Mouse (Mus musculus) ovary, postnatal 14 days (tissue): ENCODE data around the gene Rragc.
"Not testable (repeated sequence)": the region's sequence is repeated elsewhere in the genome, so short reads cannot be mapped to it uniquely, and the experiment has no call there.

Experiments used
- DNase-seq: peaks from one replicate; pipeline ENCODE4 v3.0.0; 2022; ENCODE audit warnings: low spot score

Gene Rragc

DNA sequence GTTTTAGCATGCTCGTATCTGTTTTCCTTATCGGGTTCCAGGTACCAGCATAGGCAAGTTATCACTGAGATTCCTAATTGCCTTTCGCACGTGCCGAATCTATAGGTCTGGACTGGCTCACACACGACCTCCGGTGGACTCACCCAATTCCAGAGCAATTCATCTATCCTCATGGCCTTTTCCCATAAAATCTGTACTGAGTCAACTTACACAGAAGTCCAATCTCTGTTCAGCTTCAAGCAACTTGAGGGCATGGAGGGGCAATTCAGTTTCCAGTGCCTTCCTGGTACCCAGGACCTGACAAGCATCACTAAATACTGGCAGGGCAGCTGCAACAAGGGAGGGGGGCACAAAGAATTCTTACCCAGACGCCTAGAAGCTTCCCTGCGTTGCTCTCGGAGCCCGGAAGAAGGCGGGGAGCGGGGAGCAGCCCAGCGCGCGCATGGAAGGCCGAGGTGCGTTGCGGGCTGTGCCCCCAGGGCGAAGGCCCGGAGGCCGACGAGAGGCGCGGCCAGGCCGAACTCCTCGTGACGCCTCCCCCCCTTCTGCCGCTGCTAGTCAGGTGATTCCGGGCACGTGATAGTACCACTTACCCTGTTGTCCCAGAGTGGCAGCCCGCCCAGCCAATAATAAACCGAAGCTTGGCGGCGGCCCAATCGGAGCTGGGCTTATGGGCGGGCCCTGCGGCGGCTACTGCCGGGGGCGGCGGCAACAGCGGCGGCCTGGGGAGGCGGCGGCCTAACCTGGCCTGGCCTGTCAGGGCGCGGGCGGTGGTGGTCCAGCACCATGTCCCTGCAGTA, at the start of gene Rragc:
Gene Rragc (plus strand): TSS at position 699 of the 800 bp plus-strand sequence.
- DNase-seq: peak; percentile 100

DNA sequence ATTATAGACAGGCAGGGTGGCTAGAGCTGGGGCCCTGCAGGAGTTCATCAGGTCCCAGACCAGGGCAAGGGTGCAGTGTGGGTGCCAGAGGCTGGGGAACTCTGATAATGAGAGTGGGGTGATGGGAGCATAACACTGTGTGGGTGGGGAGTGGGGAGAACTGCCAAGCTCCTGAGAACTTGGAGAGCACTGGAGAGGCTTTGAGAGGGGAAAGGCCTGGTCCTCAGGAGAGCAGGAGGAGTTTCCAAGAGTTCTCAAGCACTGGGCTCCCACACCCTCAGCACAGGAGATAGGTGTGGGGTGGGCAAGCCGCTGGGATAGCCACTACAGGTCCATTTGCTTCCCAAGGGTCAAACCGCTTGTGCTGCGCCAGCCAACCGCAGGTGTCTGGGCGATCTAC, 23.5 kb upstream of the Rragc start:
- DNase-seq: no peak

DNA sequence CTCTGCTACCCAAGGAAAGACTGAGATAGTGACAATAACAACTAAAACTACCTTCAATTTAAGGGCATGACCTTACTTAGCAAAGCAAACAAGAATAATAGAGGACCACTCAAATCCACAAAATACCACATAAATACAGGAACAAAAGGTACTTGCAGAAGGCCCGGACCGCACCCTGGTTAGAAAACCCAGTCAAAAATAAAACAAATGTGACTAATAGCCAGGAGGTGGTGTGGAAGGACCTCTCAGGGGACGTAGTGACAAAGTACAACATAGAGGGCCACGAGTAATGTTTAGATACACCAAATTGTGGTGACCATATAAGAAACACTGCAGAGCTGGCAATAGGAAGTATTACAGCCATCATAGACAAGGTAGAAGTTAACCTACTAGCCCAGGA, 23.0 kb upstream of the Rragc start:
- DNase-seq: no peak

DNA sequence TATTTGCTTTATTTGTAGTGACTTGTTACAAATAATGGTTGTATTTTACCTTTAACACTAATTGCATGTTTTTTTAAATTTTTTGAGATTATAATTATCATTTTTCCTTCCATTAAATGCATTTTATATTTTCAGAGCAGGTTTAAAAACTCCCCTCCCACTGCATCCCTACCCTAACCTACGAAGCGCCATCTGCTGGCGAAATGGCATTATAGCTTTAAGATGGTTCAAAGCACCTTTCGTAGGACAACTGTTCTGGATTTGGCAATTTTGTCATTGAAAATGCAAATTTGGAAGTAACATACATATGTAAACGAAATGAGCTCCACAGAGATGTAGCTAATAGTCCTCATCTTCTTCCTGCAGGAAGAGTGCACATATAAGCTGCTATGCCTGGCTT, 18.6 kb upstream of the Rragc start:
- peak; percentile 43 for DNase-seq

DNA sequence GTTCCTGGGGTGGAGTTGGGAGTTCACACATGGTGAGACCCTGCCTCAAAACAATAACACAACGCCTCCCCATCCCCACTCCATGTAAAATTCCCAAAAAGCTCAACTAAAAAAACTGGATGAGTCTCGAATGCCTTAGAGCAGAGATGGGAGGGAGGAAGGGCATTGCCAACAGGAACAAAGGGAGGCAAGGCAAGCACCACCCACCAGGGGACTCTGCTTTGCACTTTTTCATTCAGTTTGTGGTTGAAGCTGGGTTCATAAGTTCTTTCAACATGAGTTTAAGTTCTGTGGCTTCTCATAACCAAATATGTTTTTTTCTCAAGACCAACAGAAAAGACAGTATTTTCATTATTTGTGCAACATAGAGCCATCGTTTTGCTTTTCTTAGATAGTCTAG, 13.8 kb upstream of the Rragc start:
- DNase-seq: no peak

DNA sequence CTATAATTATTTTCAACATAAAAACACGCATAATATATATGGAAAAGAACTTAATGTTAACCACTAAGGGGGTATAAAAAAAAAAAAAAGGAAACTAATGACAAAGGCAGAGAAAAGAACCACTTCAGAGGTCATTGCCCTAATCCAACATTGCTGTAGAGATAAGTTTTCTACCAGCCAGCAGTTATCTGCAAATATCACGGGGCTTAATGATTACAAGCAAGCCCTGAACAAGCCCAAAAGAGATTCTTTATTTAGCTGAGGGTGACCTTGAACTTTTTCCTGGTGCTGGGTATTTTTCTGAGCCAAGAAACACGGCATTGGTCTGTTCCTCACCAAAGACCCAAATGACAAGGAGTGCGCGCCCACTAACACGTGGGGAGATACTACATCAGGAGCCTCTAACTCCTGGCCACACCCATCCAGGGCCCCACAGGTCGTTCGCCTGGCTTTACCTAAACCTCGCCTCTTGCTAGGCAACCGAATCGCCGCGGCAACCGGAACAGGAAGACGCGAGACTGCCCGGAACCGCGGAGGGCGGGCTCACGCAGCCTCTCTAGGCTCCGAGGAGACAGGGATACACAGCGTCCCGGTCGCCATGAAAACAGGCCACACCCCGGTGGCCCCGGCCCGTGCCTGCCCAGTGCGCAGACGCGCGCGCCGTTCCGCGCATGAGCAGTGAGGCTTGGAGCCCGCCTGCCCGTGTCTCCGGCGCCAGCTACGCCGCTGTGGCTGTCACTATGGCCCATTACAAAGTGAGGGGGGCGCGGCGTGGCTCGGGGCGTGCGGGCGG, 12.7 kb upstream of the Rragc start, which contains the start of gene Mycbp:
Gene Mycbp (plus strand): TSS at position 500 of the 793 bp plus-strand sequence.
- peak; percentile 99 for DNase-seq

DNA sequence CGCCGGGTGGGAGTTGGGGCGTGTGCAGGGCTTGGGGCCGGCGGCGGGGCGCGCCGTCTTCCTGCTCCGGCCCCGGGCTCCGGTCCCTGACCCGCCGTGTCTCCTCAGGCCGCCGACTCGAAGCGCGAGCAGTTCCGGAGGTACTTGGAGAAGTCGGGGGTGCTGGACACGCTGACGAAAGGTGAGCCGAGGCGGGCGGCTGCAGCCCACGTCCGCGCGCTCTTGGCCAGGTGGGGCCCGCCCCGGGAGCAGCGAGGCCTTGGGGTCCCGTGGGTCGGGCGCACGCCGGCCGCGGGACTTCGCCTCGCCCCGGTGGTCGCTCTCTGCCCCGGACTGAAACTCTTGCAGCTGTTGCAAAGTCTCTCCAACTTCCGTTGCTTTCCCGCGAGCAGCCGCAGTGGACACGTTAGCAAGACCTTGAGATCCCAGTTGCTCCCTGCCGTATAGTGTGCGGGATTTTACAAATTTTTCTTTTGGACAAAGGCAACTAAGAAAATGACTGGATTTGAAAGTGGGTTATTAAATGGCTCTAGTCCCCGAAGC, 12.0 kb upstream of the Rragc start:
- DNase-seq: peak; percentile 35

DNA sequence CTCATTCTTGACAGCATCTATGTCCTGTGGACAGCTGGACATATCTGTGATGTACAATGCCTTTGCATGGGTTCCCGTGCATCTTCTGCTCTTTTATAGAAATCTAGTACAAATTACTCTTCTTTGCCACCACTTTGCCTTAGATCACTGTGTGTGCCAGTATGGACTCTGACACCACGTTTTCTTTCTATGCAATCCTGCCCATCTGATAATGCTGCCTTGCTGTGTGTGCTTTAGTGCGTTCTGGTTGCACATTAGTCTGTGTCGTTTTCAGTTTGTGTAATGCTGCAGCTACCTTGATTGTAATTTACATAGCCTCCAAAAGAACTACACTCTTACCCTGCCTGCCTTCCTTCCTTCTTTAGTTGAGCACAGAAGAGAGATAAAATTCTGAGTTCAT, 5.7 kb upstream of the Rragc start:
- no peak for DNase-seq

DNA sequence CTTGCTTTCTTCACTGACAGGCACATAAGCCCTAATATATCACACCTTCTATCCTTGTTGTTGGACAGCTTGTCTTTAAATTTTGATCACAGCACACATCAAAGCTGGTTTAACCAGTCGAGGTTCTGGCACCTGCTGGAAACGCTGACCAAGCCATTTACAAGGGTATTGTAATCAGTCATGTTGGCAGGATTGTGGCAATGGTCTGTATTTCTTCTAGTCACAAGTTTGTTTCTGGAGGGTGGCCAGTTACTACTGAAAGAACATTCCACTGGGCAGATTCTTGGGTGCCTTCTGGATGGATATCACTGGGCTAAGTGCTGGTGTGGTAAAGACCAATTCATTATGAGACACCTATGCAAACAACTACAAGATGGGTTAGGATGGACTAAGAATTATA, 4.8 kb upstream of the Rragc start:
- no peak for DNase-seq

DNA sequence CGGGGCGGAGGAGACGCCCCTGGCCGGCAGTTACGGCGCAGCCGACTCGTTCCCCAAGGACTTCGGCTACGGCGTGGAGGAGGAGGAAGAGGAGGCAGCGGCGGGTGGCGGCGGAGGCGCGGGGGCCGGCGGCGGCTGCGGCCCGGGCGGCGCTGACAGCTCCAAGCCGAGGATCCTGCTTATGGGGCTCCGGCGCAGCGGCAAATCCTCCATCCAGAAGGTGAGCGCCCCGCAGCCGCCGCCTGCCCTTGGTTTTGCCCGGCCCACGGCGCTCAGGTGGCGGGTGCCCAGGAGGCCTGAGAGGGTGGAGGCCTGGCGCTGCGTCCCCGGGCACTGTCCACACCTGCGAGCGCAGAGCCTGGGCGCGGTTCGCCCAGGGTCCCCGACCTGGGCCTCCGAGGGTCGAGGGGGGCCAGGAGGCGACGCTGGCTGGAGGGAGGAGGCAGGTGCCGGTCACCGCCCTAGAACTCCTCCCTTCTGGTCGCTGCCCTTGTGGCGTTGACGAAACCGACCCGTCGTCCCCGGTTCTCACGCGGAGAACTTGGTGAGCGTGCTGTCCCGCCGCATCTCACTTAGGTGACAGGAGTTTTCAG, 398 bp downstream of the Rragc start, which contains the start of gene 4930535I16Rik:
Gene 4930535I16Rik (minus strand): TSS at position 475 of the 593 bp plus-strand sequence.
- DNase-seq: peak; percentile 17

DNA sequence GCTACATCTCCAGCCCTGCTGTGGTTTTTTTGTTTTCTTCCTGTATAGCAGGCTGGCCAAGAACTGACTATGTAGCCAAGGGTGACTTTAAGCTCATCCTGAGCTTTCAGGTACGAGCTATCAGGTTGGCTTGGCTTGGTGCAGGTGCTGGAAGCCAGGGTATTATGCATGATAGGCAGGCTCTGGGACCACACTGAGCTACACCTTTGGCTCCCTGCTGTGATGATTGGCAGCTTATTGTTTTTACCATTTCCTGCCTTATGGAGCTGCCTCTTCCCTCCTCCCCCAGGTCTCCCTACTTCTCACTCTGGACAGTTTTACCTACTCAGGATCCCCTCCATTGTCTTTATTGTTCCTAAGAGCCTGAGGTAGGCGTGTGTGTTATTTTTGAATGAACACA, 1.6 kb downstream of the Rragc start:
- DNase-seq: no peak

DNA sequence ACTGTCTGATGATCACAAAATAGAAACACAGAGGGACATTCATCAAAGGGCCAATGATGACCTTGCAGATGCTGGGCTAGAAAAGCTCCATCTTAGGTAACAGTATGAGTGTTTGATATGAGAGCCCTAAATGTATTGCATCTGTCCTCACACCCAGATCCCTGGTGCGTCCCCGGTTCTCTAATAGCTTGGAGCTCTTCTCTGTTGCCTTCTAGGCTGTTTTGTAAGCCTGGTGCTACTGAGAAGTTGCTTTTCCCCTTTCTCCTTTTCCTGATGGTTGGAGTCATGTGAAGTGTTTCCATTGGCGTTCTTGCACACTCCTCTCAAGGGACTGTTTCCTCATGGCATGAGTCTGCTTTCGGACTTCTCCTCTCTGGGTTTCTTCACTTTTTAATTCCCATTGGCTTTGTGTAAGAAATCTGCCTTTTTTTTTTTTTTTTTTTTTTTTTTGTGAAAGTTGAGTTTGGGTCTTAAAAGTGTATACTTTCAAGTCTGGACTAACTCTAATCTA, 3.9 kb downstream of the Rragc start:
- DNase-seq: no peak

DNA sequence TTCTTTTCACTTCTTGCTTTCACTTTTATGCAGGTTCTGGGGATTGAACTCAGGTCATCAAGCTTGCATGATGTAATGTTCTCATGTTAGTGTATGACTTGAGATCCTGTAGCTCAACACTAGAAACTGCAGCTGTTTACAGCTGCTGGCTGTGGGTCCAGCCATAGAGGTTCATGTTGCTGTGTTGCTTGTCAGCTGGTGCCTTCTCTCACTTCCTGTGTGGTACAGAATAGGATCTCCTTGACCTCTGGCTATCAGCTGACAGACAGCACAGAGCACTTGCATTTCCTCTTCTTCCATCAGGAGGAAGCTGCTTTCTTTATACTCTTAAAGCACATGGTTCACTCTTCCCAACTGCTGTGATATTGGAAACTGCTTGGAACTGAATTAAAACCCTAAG, 10.7 kb downstream of the Rragc start:
- no peak for DNase-seq

DNA sequence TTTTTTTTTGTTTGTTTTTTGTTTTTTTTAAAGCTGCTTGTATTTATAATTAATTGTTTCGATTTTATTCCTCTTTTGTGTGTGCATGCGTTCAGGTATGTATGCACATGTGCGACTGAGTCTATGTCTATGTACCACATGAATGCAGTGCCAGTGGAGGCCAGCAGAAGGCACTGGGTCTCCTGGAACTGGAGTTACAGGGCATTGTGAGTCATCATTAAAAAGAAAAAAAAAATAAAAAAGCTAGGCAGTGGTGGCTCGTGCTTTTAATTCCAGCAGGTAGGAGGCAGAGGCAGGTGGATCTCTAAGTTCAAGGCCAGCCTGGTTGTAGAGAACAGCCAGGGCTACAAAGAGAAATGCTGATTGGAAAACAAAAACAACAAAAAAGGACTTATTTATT, 12.7 kb downstream of the Rragc start:
- DNase-seq: no peak

DNA sequence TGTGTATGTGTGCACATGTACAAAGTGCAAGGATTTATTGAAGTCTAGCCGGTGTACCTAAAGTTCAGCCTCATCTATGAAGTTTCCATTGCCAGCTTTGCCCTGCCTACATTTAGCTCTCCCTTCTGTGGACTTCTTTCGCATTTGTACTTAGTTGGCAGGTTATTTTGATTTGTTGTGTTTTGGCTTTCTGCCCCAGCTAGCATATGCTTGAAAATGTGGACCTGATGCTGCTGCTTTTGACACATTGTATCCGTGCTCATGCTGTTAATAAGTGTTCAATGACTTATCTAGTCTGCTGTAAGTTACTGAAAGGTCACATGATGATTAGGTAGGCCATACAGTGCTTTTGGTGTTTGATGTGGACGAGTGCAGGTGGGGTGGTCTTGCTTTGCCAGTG, 17.1 kb downstream of the Rragc start:
- DNase-seq: no peak

DNA sequence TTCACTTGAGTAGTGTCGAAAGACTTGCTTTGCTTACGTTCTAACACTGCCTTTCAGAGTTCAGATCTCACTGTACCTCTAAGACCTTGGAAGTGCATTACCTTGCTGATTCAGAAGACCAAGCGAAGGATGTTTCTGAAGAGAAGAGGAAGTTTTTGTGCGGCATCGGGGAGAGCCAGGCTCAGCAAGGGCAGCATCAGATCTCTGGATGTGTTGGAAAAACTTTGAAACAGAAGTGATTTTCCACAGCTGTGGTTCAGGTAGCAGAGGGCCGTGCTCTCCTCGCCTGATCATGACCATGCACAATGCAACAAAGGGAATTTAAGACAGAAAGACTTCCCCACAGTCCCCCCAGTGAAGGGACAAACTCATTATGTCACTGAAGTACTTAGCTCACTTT, 18.8 kb downstream of the Rragc start:
- DNase-seq: no peak

DNA sequence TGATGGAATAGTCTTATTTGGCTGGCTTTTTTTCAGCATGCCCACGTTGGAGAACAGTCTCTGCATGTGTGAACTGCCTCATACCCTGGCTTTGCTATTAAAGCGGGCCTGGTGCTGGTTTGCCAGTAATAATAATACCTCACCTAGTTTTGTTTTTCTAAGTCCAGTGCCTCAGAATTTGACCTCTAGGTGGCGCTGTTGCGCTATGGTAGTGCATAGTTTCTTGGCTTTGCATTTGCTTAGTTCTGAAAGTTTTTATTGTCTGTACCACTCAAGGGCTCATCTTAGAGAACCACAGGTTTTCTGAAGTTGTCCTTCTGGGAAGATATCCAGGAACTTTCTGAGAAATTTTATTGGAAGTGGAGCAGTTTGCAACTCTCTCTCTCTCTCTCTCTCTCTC, 22.6 kb downstream of the Rragc start:
- peak; percentile 79 for DNase-seq

DNA sequence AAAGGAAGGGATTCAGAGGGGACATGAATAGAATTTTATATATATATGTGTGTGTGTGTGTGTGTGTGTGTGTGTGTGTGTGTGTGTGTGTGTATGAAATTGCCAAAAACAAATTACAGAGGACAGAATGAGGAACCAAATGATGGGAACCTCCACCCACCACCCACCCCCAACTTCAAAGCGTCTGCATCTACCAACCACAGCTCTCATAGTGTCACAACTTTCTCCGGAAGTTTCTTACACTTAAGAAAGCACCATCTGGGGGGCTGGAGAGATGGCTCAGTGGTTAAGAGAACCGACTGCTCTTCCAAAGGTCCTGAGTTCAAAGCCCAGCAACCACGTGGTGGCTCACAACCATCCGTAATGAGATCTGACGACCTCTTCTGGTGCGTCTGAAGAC, 23.6 kb downstream of the Rragc start:
- not testable (repeated sequence) for DNase-seq

DNA sequence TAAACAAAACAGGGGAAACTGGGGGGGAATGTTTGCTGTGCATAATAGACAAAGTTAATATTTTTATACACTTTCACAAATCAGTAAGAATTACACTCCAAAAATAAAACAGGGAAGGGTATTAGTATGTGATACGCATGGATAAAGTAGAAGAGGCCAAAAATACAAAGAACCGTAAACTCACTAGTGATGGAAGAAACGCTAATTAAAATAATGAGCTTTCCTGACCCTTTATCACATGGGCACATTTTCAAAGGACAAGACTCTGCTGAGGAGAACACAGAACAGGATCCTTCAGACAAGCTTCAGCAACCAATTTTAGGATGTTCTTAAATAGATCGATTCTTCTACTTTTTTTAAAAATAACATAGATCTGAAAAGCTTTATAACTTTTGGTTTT, 29.5 kb downstream of the Rragc start:
- no peak for DNase-seq

DNA sequence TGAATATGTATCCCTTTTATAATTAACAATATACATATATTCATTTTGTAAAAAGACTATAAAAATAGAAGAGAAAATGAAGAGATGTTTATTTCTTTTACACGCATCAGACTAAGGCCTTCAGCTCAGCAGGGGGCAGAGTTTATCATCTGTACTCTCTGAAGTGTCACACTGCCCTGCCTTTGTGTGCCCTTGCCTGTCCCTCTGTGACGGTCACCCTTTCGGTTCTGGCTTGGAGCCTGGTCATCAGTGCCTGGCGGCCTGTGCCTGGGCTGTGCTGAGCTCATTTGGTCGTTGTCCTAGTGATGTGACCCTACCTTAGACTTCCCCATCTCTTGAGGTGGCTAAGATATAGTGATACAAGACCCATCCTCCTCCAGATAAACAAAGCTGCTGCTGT, 29.9 kb downstream of the Rragc start:
- DNase-seq: no peak

DNA sequence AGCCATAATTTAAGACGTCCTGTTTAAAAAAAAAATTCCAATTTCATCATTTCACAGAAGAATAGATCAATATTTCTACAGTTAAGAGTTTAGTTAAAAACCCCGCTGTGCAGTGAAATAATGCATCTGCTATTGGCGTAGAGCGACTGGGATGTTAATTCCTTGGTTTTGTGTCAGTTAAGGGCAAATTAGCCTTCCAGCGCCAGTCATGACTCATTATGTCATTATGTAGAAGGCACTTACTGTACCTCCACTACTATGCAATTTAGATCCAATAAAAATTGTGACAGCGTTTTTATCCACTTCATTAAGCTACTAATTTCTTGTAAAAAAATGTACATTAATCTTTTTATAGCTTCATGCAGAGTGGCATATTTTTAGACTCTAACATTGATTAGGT, 31.7 kb downstream of the Rragc start:
- DNase-seq: no peak

DNA sequence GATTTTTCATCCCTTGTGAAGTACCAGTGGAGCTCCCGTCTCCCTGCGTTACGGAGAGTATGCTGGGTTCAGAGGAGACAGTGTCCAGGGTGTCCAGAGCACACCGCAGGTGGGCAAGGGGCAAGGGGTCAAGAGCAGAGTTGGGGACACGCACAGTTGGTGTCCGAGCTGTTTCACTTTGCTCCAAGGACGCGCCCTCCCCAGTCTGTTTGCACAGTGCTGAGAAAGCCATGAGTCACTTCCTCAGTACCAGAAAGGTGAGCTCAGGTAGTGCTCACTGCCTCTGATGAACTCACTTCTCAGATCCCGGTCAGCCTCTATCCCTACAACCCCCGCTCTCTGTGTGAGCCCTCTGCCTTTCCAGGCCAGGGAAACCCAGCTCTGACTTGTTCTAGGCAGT, 32.4 kb downstream of the Rragc start:
- no peak for DNase-seq
